Mouse (Mus musculus): ENCODE data around the gene Osgep. TPM values are rescaled to one million over a fixed set of nuclear protein-coding genes. Genes with fewer than 3 reads are reported as not detected.
"Not testable (repeated sequence)": the region's sequence is repeated elsewhere in the genome, so short reads cannot be mapped to it uniquely, and the experiment has no call there.

Gene Osgep
- 46.1 and 70.5 TPM in 2 replicates for polyA plus RNA-seq (2012)

DNA sequence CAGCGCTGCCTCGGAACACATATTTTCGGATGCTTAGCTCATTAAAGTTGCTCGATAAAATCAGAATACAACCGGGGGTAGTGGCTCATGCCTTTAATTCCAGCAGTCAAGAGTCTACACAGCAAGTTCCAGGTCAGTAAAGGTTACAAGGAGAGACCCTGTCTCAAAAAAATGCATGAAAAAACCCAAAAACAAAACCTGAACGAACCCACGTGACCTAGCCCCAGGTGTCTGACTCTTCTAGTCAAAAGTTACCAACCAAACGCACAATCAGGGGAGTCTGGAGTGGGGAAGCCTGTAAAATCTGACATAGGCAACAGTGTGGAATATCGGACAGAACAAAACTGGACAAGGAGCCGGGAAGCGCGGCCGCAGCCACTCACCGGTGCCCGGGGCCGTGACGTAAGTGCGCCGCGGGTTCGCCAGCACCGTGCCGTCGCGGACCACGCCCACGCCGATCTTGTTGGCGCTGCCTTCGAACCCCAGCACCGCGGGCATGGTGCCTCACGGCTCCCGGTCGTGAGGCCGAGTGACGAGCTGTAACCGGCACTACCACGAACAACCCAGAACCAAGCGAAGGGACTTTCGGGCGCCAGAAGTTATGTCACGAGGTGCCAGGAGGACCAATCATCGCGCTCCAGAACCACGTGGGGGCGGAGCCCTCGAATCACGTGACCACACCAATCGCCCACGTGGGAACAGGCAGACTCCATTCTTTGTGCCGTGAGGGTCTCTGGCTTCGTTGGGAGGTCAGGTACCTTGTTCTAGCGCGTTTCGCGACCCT, at the start of gene Osgep, which contains the start of gene Apex1:
Gene Osgep, minus strand, starts transcription at position 613 of the 784 bp plus-strand sequence.
Gene Apex1, plus strand, starts transcription at position 688 of the 784 bp plus-strand sequence.
- TF ChIP-seq GATA1 (IDR thresholded peaks at IDR 0.05; ENCODE audit: low read length) = no peak

DNA sequence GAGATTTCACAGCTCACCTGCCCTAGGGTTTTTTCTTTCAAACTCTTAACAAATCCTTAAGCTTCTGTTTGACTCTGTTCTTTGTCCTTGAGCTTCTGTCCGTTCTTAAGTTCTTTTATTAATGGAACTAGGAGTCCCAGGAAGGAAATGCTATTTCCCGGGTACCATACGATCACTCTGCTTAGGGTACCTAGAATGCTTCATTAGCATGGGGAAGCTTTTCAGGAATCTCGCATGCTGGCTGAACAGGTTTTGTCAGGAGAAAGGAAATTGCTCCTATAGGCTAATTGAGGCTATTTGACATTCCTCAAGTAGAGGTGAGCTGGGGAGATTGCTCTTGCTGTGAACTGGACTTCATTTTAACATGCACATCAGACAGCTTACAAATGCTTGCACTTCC, 49.0 kb upstream of the Osgep start:
- no peak for TF ChIP-seq GATA1 (IDR thresholded peaks at IDR 0.05; ENCODE audit: low read length)

DNA sequence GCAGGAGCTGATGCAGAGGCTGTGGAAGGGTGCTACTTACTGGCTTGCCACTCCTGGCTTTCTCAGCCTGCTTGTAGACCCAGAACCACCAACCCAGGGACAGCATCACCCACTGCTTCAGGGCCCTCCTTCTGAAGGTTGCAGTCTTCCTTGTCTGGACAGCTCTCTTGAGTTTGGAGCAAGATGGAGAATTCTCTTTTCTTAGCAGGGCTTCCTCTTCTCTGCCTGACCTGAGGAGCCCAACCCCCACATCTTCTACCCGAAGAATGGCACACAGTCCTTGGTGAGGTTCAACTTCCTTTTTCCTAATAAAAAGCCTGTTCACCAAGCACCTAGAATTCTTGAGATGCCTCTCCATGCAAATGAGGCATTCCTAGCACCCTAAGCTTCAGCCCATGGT, 46.1 kb upstream of the Osgep start:
- TF ChIP-seq GATA1 (IDR thresholded peaks at IDR 0.05; ENCODE audit: low read length) = no peak

DNA sequence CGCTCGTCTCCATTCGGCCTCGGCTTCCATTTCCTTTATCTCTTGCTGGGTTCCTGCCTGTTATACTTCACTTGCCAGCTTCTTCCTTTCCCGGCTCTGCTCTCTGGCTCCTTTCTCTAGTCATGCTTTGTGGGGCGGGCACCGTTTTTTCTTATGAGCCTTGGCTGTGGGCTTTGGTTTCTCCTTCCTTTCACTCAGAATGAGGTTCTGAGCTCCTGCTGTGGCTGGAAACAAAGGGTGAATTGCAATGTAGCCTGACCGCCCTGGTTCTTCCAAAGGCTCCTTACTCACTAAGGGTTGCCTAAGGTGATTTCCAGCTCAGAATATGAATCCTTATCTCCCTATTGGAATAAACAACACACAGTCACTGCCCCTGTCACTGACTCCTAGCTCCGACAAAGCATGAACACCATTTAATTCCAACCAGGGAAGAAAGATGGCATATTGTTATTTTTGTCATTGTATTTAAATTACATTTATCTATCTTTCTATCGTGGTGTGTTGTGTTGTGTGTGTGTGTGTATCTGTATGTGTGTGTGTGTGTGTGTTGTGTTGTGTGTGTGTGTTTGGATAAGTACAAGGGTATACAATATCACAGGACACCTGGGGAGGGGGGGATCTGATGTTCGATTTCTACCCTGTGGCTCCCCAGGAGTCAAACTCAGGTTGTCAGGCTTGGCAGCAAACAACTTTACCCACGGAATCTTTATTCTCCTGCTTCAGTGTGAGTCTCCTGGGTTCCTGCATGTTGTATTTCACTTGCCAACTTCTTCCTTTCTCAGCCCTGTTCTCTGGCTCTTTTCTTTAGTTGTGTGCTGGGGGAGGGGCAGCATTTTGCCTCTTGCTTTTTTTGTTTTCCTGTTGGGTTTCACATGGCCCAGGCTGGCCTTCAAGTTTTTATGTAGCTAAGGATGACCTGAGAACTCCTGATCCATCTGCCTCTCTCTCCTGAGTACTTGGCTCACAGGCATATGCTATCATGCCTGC, 45.2 kb upstream of the Osgep start:
- no peak for TF ChIP-seq GATA1 (IDR thresholded peaks at IDR 0.05; ENCODE audit: low read length)

DNA sequence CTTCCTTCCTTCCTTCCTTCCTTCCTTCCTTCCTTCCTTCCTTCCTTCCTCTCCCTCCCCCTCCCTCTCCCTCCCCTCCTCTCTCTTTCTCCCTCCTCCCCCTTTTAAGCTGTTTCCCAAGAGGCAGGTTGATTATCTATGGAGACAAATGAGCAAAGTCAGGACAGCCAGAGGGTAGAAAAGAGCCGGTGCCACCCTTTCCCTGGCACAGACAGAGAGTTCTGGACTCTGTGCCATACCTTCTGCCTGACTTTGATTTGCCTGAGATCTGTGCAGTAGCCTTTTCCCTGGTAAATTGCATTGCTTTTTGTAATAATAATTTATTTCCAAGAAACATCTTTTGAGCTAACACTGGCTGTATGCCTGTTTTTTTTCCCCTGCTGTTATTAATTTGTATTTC, 44.3 kb upstream of the Osgep start:
- no peak for TF ChIP-seq GATA1 (IDR thresholded peaks at IDR 0.05; ENCODE audit: low read length)

DNA sequence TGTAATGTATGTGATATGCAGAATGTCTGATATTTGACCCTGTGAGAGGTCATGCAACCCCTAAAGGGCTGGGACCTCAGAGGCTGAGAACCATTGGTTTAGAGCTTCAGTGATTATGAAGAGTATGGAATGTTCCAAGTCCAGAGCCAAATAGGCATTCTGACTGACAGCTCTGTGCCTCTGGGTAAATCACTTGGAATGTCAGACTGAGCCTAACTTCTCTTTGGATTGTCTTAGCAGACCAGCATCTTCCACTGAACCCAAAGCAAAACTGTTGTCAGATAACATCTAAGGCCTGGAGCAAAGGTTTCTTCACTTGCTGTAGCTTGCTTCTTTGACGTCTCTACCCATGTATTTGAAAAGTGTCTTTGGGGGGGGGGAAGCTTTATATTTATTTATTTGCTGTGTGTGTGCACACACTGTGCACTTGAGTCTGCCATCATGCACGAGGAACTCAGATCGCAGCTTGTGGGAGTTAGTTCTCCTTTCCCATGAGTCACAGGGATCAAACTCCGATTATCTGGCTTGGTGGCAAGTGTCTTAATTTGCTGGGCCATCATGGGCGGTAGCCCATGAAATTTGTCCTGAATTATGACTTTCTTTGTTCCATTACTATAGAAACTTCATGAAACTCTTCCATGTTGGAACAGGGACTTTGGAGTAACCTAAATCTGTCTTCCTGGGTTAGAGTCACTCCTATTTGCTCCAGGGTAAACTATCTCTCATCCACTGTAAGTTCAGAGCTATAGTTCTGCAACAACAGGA, 43.7 kb upstream of the Osgep start:
- no peak for TF ChIP-seq GATA1 (IDR thresholded peaks at IDR 0.05; ENCODE audit: low read length)

DNA sequence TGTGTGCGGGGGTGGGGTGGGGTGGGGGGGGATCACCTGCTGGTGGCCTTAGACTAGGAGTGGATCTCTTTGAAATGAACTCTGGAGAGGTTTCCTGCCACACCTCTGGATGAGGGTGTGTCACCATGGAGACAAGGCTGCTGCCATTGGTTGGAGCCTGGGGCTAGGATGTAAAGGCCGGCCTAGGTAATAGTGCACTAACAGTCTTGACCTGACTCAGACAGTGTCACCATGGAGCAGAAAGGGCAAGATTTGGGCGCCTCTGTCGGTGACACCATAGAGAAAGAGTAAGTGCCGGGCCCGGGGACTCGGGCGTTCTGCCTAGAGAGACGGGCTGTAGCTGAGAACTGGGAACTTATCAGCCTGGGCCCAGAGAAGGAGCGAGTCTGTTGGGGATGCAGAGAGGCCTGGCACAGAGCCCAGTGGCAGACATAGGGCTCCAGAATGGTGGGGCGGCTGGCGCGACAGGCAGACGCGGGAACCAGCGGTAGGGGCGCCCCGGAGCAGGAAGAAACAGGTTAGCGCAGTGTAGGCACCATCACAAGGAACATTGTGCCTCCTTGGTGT, 31.3 kb upstream of the Osgep start, which contains the start of gene Pnp2:
Gene Pnp2, plus strand, starts transcription at position 51 of the 567 bp plus-strand sequence.
- TF ChIP-seq GATA1 (IDR thresholded peaks at IDR 0.05; ENCODE audit: low read length) = not testable (repeated sequence)

DNA sequence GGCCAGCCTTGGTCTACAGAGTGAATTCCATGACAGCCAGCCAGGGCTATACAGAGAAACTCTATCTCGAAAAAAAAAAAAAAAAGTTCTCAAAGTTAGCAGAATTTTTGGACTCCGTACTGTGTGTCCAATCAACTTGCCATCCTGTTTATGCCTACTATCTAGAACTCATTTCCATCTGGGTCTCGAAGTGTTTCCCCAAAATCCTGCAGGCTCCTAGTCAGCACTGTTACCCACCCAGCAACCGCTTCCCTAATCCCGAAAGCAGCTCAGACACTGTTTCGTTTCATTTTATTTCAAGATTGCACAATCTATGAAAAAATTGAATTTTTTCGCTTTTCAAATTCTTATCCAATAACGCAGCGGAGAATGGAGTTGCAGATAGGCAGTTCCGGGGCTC, 30.8 kb upstream of the Osgep start:
- TF ChIP-seq GATA1 (IDR thresholded peaks at IDR 0.05; ENCODE audit: low read length) = no peak

DNA sequence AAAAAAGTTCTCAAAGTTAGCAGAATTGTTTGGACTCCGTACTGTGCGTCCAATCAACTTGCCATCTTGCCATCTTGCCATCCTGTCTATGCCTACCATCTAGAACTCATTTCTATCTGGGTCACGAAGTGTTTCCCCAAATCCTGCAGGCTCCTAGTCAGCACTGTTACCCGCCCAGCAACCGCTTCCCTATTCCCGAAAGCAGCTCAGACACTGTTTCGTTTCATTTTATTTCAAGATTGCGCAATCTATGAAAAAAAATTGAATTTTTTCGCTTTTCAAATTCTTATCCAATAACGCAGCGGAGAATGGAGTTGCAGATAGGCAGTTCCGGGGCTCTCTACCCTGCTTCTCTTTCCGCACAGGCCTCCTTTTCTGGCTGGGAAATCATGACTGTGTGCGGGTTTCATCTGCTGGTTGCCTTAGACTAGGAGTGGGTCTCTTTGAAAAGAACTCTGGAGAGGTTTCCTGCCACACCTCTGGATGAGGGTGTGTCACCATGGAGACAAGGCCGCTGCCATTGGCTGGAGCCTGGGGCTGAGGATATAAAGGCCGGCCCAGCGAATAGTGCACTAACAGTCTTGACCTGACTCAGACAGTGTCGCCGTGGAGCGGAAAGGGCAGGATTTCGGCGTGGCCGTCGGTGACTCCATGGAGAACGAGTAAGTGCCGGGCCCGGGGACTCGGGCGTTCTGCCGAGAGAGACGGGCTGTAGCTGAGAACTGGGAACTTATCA, 19.4 kb upstream of the Osgep start, which contains the start of gene Gm49342:
Gene Gm49342, plus strand, starts transcription at position 586 of the 736 bp plus-strand sequence.
- TF ChIP-seq GATA1 (IDR thresholded peaks at IDR 0.05; ENCODE audit: low read length) = no peak

DNA sequence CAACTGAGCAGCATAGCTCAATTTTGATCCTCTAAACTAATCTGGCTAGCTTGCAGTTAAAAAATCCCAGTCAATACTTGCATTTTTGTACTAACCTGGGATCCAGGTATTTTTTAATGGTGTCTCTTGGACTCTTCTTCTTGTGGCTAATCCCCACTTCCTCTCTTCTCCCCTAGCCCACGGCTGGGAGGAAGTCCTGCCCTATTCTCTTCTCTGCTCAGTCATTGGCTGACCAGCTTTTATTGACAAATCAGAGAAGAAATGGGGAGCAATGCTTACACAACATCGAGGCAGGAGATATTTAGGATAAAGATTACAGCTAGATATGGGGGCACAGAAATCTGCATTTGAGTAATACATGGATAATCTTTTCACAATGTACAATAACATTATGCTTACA, 14.2 kb upstream of the Osgep start:
- TF ChIP-seq GATA1 (IDR thresholded peaks at IDR 0.05; ENCODE audit: low read length) = no peak

DNA sequence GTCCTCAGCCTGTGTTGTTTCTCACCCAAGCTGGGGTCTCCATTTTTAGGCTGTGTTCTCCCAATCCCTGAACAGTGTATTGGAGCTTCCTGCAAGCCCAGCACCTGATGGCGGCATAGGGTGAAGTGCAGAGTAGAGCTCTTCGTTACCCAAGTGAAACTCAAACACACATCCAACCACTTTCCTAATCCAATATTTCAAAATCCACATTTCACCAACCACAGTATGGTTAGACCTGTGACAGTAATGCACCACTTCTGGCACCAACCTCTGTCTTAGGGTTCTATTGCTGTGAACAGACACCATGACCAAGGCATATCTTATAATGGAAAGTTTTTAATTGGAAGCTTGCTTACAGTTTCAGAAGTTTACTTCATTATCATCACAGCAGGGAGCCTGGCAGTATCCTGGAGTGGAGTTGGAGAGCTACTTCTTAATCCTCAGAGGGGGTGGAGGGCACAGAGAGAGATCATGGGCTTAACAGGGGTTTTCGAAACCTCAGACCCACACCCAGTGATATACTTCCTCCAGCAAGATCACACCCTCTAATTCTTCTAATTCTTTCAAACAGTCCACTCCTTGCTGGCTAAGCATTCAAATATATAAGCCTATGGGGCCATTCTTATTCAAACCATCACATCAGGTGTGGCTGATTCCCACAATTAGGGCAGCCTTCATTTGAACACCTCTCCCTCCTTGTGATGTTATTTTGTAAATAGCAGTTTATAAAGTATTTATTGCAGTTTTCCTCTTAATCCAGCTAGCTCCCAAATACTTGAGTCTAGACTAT, 13.6 kb upstream of the Osgep start:
- no peak for TF ChIP-seq GATA1 (IDR thresholded peaks at IDR 0.05; ENCODE audit: low read length)

DNA sequence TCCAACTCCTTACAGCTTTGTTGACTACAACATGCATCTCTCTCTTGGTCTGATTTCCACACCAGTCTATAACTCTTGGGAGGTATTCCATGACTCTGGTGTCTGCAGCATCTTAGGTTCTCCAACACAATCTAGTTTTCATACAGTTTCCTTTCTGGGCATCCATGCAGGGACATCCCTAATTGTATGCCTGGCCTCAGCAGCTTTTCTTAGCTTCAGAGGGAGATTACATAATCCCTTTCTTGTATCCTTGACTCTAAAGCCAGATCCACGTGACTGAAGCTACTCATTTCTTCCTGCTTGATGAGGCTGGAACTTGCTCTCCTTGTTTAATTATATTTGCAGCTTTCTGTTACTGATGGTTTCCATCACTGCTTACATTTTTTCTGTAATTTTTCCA, 12.0 kb upstream of the Osgep start:
- TF ChIP-seq GATA1 (IDR thresholded peaks at IDR 0.05; ENCODE audit: low read length) = no peak

DNA sequence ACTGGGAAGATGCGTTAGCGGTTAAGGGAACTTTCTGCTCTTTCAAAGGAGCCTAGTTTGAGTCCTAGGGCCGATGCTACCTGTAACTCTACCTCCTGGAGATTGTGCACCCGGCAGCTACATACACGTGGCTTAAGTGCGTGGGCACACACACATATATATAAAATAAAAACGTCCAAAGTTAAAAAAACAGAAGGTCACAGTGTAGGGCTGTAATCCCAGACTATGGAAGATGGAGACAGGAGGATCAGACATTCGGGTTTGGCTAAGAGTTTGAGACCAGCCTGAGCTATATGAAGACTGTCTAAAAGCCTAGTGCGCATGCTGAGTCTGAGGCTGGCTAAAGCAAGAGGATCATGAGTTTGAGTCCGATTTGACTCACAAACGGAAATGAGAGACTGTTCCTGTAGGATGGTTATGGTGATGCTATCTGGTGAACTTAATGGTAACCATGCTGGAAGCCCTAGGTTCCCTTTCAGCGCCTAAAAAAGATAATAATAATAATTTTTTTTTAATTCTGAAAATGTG, 6.9 kb upstream of the Osgep start:
- no peak for TF ChIP-seq GATA1 (IDR thresholded peaks at IDR 0.05; ENCODE audit: low read length)
